Mouse (Mus musculus) frontal cortex, adult 2 months (tissue): ENCODE measurements around the gene Tbx15. TPM values are rescaled to one million over a fixed set of nuclear protein-coding genes. Genes with fewer than 3 reads are reported as not detected.

Source experiments
- DNase-seq, 2 experiments: peaks; one replicate each; pipeline ENCODE4 v3.0.0; 2022; ENCODE audit warnings: low spot score in 1 of 2; ENCODE audit errors: extremely low spot score in 1 of 2
- polyA plus RNA-seq: library from polyadenylated mRNA; depleted of rRNA; stranded (reverse); fragments of >200 nt; gene quantifications from 2 replicates; pipeline ENCODE4 v1.2.3, GENCODE M21; 2012; rRNA removed

Tbx15 gene
- polyA plus RNA-seq, 1 experiment = 0.96 TPM

DNA sequence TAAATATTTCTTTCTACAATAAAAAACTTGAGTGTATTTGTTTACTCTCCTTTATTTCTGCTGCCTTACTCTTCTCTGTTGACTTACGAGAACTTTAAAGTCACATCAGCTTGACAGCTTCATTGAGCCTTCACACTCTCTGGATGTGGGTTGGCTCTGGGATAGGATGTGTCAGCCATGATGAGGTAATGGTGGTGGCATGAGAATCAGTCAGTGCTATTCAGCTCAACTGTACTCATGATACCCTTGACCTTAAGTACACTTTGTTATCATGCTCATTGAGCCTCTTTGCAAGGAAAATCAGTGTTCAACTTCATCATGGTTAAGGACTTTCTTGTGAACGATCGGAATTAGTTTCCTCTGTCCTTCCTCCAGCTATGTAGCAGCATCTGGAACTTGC is 99.8 kb downstream of the Tbx15 start:
- DNase-seq = no peak

DNA sequence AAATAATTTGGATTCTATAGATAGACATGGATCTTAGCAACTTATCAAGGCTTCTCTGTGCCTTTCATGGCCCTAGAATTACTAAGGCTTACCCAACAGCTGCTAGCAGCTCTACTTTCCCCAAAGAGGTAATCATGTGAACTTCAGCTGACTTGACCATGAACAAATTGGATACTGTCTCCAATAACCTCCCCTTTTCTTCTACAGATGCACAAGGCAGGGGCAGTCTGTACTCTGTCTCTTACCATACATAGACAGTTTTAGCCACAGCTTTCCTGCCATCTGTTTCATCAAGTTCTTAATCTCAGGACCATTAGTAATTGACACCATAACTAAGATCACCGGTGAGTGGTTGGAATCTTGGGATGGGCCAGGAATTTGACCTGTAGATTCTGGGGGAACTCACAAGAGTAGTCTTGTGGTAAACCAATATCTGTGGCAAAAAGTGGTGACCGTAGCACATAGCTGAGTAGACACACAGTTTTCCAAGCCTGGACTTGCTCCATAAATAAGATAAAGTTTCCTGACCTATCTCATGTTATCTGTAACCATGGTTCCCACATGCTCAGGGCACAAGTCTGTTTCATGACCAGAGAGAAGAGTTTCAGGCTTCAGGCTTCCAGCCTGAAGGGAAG is 139.6 kb downstream of the Tbx15 start:
- no peak for DNase-seq

DNA sequence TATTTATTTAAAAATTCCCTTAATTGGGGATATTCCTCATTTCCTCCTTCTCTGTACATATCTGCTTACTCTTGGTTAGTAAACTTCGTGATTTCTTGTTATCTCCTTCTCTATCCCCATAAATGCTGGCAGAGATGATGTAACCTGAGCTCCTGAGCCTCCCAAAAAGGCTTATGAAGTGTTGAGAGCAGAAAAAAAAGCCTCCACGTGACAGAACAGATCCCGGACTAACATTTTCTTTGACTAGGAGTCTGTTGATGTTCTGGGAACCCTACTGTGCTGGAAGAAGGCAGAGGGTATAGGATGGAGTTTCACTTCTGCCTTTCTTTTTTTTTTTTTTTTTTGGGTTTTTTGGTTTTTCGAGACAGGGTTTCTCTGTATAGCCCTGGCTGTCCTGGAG is 146.9 kb downstream of the Tbx15 start:
- no peak for DNase-seq

Other genes starting within 250 kb of the Tbx15 start
- 4.2 and 5.2 TPM in 2 replicates for gene Wars2, start 99.3 kb upstream of the Tbx15 start, polyA plus RNA-seq